Mouse (Mus musculus): ENCODE data around the gene Ppp1r14c. TPM values are rescaled to one million over a fixed set of nuclear protein-coding genes. Genes with fewer than 3 reads are reported as not detected.
"Not testable (repeated sequence)": the region's sequence is repeated elsewhere in the genome, so short reads cannot be mapped to it uniquely, and the experiment has no call there.

Ppp1r14c gene
- total RNA-seq, 2 experiments from 2014 or later, result 19.8 to 20.5 TPM

- no peak for DNase-seq (ENCODE audit: low spot score in 2 of 2)
- intact Hi-C loops (cut with DNase I), result no loop called here
Measured at GRCm38 (mm10) chr10:3448699-3449098, 82.8 kb downstream of the Ppp1r14c start.

- DNase-seq (ENCODE audit: low spot score in 2 of 2), result no peak
- intact Hi-C loops (cut with DNase I), result no loop called here
Measured at GRCm38 (mm10) chr10:3451930-3452329, 86.1 kb downstream of the Ppp1r14c start.

GRCm38 (mm10) chr10:3452822-3453475, 87.1 kb downstream of the Ppp1r14c start:
- no peak for DNase-seq (ENCODE audit: low spot score in 2 of 2)

GRCm38 (mm10) chr10:3458686-3459085, 92.8 kb downstream of the Ppp1r14c start:
- intact Hi-C loops (cut with DNase I), result no loop called here
- DNase-seq (ENCODE audit: low spot score in 2 of 2), result no peak

More at GRCm38 (mm10) chr10:3452822-3453475, 87.1 kb downstream of the Ppp1r14c start:
- intact Hi-C loops (cut with DNase I), result no loop called here

- intact Hi-C loops (cut with DNase I), result no loop called here
- no peak for DNase-seq (ENCODE audit: low spot score in 2 of 2)
Measured at GRCm38 (mm10) chr10:3460841-3461240, 95.0 kb downstream of the Ppp1r14c start.

GRCm38 (mm10) chr10:3466135-3466626, 100.3 kb downstream of the Ppp1r14c start:
- intact Hi-C loops (cut with DNase I), result no loop called here
- DNase-seq (ENCODE audit: low spot score in 2 of 2), result peak in 1 of 2 experiments; percentile 13

- no peak for DNase-seq (ENCODE audit: low spot score in 2 of 2)
- intact Hi-C loops (cut with DNase I), result no loop called here
Measured at GRCm38 (mm10) chr10:3468590-3468989, 102.7 kb downstream of the Ppp1r14c start.

- peak in 1 of 2 experiments; percentile 31 for DNase-seq (ENCODE audit: low spot score in 2 of 2)
- intact Hi-C loops (cut with DNase I), result no loop called here
Measured at GRCm38 (mm10) chr10:3476611-3477010, 110.8 kb downstream of the Ppp1r14c start.

GRCm38 (mm10) chr10:3479772-3480171, 113.9 kb downstream of the Ppp1r14c start:
- DNase-seq (ENCODE audit: low spot score in 2 of 2), result no peak
- intact Hi-C loops (cut with DNase I), result no loop called here

- intact Hi-C loops (cut with DNase I), result no loop called here
- no peak for DNase-seq (ENCODE audit: low spot score in 2 of 2)
Measured at GRCm38 (mm10) chr10:3490052-3490451, 124.2 kb downstream of the Ppp1r14c start.

GRCm38 (mm10) chr10:3496791-3497190, 130.9 kb downstream of the Ppp1r14c start:
- DNase-seq (ENCODE audit: low spot score in 2 of 2), result peak in 1 of 2 experiments; percentile 65
- intact Hi-C loops (cut with DNase I), result no loop called here

- intact Hi-C loops (cut with DNase I), result not testable (repeated sequence)
Measured at GRCm38 (mm10) chr10:3500846-3501245, 135.0 kb downstream of the Ppp1r14c start.

GRCm38 (mm10) chr10:3507484-3508221, 141.8 kb downstream of the Ppp1r14c start:
- peak; percentile 28 to 58 for DNase-seq (ENCODE audit: low spot score in 2 of 2)
- intact Hi-C loops (cut with DNase I), result no loop called here

More at GRCm38 (mm10) chr10:3500846-3501245, 135.0 kb downstream of the Ppp1r14c start:
- DNase-seq (ENCODE audit: low spot score in 2 of 2), result not testable (repeated sequence)

- DNase-seq (ENCODE audit: low spot score in 2 of 2), result no peak
- intact Hi-C loops (cut with DNase I), result no loop called here
Measured at GRCm38 (mm10) chr10:3508222-3508588, 142.3 kb downstream of the Ppp1r14c start.

GRCm38 (mm10) chr10:3508746-3509145, 142.9 kb downstream of the Ppp1r14c start:
- intact Hi-C loops (cut with DNase I), result no loop called here

GRCm38 (mm10) chr10:3509663-3510277, 143.9 kb downstream of the Ppp1r14c start:
- peak in 1 of 2 experiments; percentile 31 for DNase-seq (ENCODE audit: low spot score in 2 of 2)
- intact Hi-C loops (cut with DNase I), result loop anchor here (5.0 kb wide), 1 partner anchor 142 kb away; the partner anchor contains the start of gene Ppp1r14c

More at GRCm38 (mm10) chr10:3508746-3509145, 142.9 kb downstream of the Ppp1r14c start:
- DNase-seq (ENCODE audit: low spot score in 2 of 2), result no peak

GRCm38 (mm10) chr10:3510486-3510885, 144.6 kb downstream of the Ppp1r14c start:
- intact Hi-C loops (cut with DNase I), result loop anchor here (5.0 kb wide), 1 partner anchor 143 kb away; the partner anchor contains the start of gene Ppp1r14c
- no peak for DNase-seq (ENCODE audit: low spot score in 2 of 2)

GRCm38 (mm10) chr10:3511401-3511800, 145.5 kb downstream of the Ppp1r14c start:
- intact Hi-C loops (cut with DNase I), result loop anchor here (5.0 kb wide), 1 partner anchor 144 kb away; the partner anchor contains the start of gene Ppp1r14c
- DNase-seq (ENCODE audit: low spot score in 2 of 2), result no peak

GRCm38 (mm10) chr10:3512620-3513305, 146.9 kb downstream of the Ppp1r14c start:
- DNase-seq (ENCODE audit: low spot score in 2 of 2), result peak in 1 of 2 experiments; percentile 28
- intact Hi-C loops (cut with DNase I), result loop anchor here (5.0 kb wide), 1 partner anchor 145 kb away; the partner anchor contains the start of gene Ppp1r14c

All from left cerebral cortex, postnatal 25 days (tissue).